Mouse (Mus musculus) limb, embryonic 13.5 days (tissue): Measurements from ENCODE around the gene Hspa1b. TPM values are rescaled to one million over a fixed set of nuclear protein-coding genes. Genes with fewer than 3 reads are reported as not detected.

Source experiments
- ATAC-seq: fragments of 200-750 bp; cut with Nextera tagmentation; 2 replicates; pipeline ENCODE4 v1.8.0; 2017; ENCODE audit warnings: low read depth, moderate number of reproducible peaks, moderate TSS enrichment; ENCODE audit not compliant: low FRiP score
- H3K27ac ChIP-seq: fragments of 300-500 bp; sonication (generic); 2 replicates; pipeline ENCODE4 v1.5.1; 2015; ENCODE audit warnings: inconsistent platforms, mild to moderate bottlenecking, moderate library complexity
- H3K27me3 ChIP-seq: fragments of 300-500 bp; sonication (generic); 2 replicates; pipeline ENCODE4 v1.6.1; 2015; ENCODE audit warnings: mild to moderate bottlenecking, inconsistent platforms
- H3K36me3 ChIP-seq: fragments of 300-500 bp; sonication (generic); 2 replicates; pipeline ENCODE4 v1.6.1; 2015; ENCODE audit warnings: inconsistent platforms, mild to moderate bottlenecking, moderate library complexity
- H3K4me1 ChIP-seq: fragments of 300-500 bp; sonication (generic); 2 replicates; pipeline ENCODE4 v1.6.1; 2015; ENCODE audit warnings: inconsistent platforms
- H3K4me2 ChIP-seq: fragments of 300-500 bp; sonication (generic); replicated peaks from 2 replicates; pipeline ENCODE4 v1.6.1; 2015; ENCODE audit warnings: inconsistent platforms, mild to moderate bottlenecking, moderate library complexity
- H3K4me3 ChIP-seq: fragments of 300-500 bp; sonication (generic); 2 replicates; pipeline ENCODE4 v1.5.1; 2015; ENCODE audit warnings: moderate library complexity, mild to moderate bottlenecking, inconsistent platforms
- H3K9ac ChIP-seq: fragments of 300-500 bp; sonication (generic); 2 replicates; pipeline ENCODE4 v1.6.1; 2015; ENCODE audit warnings: mild to moderate bottlenecking, inconsistent platforms
- H3K9me3 ChIP-seq: fragments of 300-500 bp; sonication (generic); 2 replicates; pipeline ENCODE4 v1.6.1; 2016; ENCODE audit warnings: inconsistent platforms
- WGBS: fragments of 180-500 bp; shearing (Covaris S2); methylation state at CpG from one replicate; pipeline ENCODE4 v1.1.7; 2015; 5-methylcytosine and 5-hydroxymethylcytosine counted together
- polyA plus RNA-seq: library from polyadenylated mRNA; unstranded; fragments of >200 nt; fragmentation: Nextera tagmentation; extraction: Ambion mirVana; gene quantifications from 2 replicates; pipeline ENCODE4 v1.2.1, GENCODE M21; 2015

The Hspa1b gene
- polyA plus RNA-seq, 1 experiment from 2014 or later, result 0.43 TPM

DNA sequence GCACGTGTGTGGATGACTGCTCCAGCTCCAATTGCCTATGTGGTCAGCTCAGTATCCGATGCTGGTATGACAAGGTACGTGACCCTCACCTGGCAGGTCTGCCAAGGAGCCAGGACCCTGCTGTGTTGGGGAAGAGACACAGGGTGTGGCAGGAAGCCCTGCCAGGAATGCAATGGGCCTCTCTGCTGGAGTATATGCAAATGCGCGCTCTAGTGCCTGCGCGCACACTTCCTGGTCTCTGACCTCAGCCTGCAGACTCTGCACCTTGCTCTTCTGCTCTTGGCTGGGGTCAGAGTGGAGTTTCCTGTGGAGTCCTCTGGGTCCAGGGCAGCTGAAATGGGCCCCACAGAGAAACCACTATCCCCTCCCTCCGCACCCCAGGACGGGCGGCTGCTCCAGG is 48.1 kb downstream of the Hspa1b start:
- ATAC-seq, result no peak
- 90% methylated on average over 10 of the region's 10 CpGs for WGBS
- H3K9me3 ChIP-seq, result no peaks in the 10 kb centered on the region

More for the DNA sequence above, 48.1 kb downstream of the Hspa1b start:
- Histone ChIP-seq H3K36me3 (peaks cover 82% of the 10 kb centered on the region), H3K4me3 (no peak overlapping the region), H3K4me2 (no peak overlapping the region), H3K27ac (no peak overlapping the region), H3K4me1 (peaks cover 17% of the 10 kb centered on the region), H3K27me3 (no peaks in the 10 kb centered on the region), H3K9ac (no peak overlapping the region)

Other genes with a start within 250 kb of the Hspa1b start
- gene C4b, start 215.4 kb downstream of the Hspa1b start, polyA plus RNA-seq, result 0.06 and 0.17 TPM in 2 replicates
- 0.18 TPM in 1 of 2 replicates, not detected in the other for gene Cyp21a1, start 154.7 kb downstream of the Hspa1b start, polyA plus RNA-seq
- 28.2 and 28.7 TPM in 2 replicates for gene Stk19, start 122.3 kb downstream of the Hspa1b start, polyA plus RNA-seq
- gene Dxo, start 122.2 kb downstream of the Hspa1b start, polyA plus RNA-seq, result 62.8 and 74.3 TPM in 2 replicates
- 54.0 and 55.2 TPM in 2 replicates for gene Skiv2l, start 109.0 kb downstream of the Hspa1b start, polyA plus RNA-seq
- gene Nelfe, start 108.8 kb downstream of the Hspa1b start, polyA plus RNA-seq, result 114 and 126 TPM in 2 replicates
- 1.9 and 2.0 TPM in 2 replicates for gene Cfb, start 96.7 kb downstream of the Hspa1b start, polyA plus RNA-seq
- 5.4 TPM in 2 replicates for gene Zbtb12, start 79.8 kb downstream of the Hspa1b start, polyA plus RNA-seq
- gene Gm20547, start 77.2 kb downstream of the Hspa1b start, polyA plus RNA-seq, result not detected in 2 replicates
- gene C2, start 61.0 kb downstream of the Hspa1b start, polyA plus RNA-seq, result 1.6 and 2.4 TPM in 2 replicates
- gene Ehmt2, start 60.8 kb downstream of the Hspa1b start, polyA plus RNA-seq, result 97.0 and 103 TPM in 2 replicates
- gene Slc44a4, start 44.8 kb downstream of the Hspa1b start, polyA plus RNA-seq, result 0.14 TPM in 1 of 2 replicates, not detected in the other
- 20.0 and 21.0 TPM in 2 replicates for gene Neu1, start 28.0 kb downstream of the Hspa1b start, polyA plus RNA-seq
- not detected in 2 replicates for gene Gm20481, start 10.7 kb upstream of the Hspa1b start, polyA plus RNA-seq
- 3.7 and 4.4 TPM in 2 replicates for gene Hspa1a, start 12.9 kb upstream of the Hspa1b start, polyA plus RNA-seq
- 0.49 and 0.81 TPM in 2 replicates for gene Hspa1l, start 13.5 kb upstream of the Hspa1b start, polyA plus RNA-seq
- gene Lsm2, start 22.6 kb upstream of the Hspa1b start, polyA plus RNA-seq, result 196 and 200 TPM in 2 replicates
- gene Vars, start 41.7 kb upstream of the Hspa1b start, polyA plus RNA-seq, result 102 and 110 TPM in 2 replicates
- gene Vwa7, start 57.3 kb upstream of the Hspa1b start, polyA plus RNA-seq, result 0.17 TPM in 2 replicates
- gene Sapcd1, start 68.8 kb upstream of the Hspa1b start, polyA plus RNA-seq, result 7.2 and 8.2 TPM in 2 replicates
- 2.6 and 4.6 TPM in 2 replicates for gene Msh5, start 87.5 kb upstream of the Hspa1b start, polyA plus RNA-seq
- gene Clic1, start 90.7 kb upstream of the Hspa1b start, polyA plus RNA-seq, result 247 and 266 TPM in 2 replicates
- 423 and 428 TPM in 2 replicates for gene Ddah2, start 99.8 kb upstream of the Hspa1b start, polyA plus RNA-seq
- 0.15 TPM in 1 of 2 replicates, not detected in the other for gene Ly6g6c, start 106.2 kb upstream of the Hspa1b start, polyA plus RNA-seq
- gene Mpig6b, start 106.9 kb upstream of the Hspa1b start, polyA plus RNA-seq, result 0.29 and 0.71 TPM in 2 replicates
- gene Ly6g6e, start 117.7 kb upstream of the Hspa1b start, polyA plus RNA-seq, result 2.0 and 3.4 TPM in 2 replicates
- 0.57 and 0.65 TPM in 2 replicates for gene Ly6g6d, start 118.8 kb upstream of the Hspa1b start, polyA plus RNA-seq
- 0.17 and 0.28 TPM in 2 replicates for gene Ly6g6f, start 126.4 kb upstream of the Hspa1b start, polyA plus RNA-seq
- 93.1 and 94.9 TPM in 2 replicates for gene Abhd16a, start 130.0 kb upstream of the Hspa1b start, polyA plus RNA-seq
- not detected in 2 replicates for gene Ly6g5c, start 149.0 kb upstream of the Hspa1b start, polyA plus RNA-seq
- 0.91 and 1.1 TPM in 2 replicates for gene Ly6g5b, start 156.2 kb upstream of the Hspa1b start, polyA plus RNA-seq
- gene Gpank1, start 162.2 kb upstream of the Hspa1b start, polyA plus RNA-seq, result 21.3 and 21.9 TPM in 2 replicates
- 279 and 284 TPM in 2 replicates for gene Csnk2b, start 162.8 kb upstream of the Hspa1b start, polyA plus RNA-seq
- 11.7 and 13.4 TPM in 2 replicates for gene D17H6S53E, start 167.1 kb upstream of the Hspa1b start, polyA plus RNA-seq
- gene Apom, start 172.8 kb upstream of the Hspa1b start, polyA plus RNA-seq, result 3.2 TPM in 1 of 2 replicates, not detected in the other
- 66.7 and 67.2 TPM in 2 replicates for gene Bag6, start 175.9 kb upstream of the Hspa1b start, polyA plus RNA-seq
- 217 and 227 TPM in 2 replicates for gene Prrc2a, start 205.7 kb upstream of the Hspa1b start, polyA plus RNA-seq
- 9.0 and 10.2 TPM in 2 replicates for gene Aif1, start 216.8 kb upstream of the Hspa1b start, polyA plus RNA-seq
- gene Lst1, start 229.2 kb upstream of the Hspa1b start, polyA plus RNA-seq, result 10.1 and 12.1 TPM in 2 replicates
- 0.99 and 1.3 TPM in 2 replicates for gene Ltb, start 235.2 kb upstream of the Hspa1b start, polyA plus RNA-seq
- gene Tnf, start 242.8 kb upstream of the Hspa1b start, polyA plus RNA-seq, result 0.27 and 0.36 TPM in 2 replicates
- gene Lta, start 246.1 kb upstream of the Hspa1b start, polyA plus RNA-seq, result not detected in 2 replicates